Mouse (Mus musculus): Measurements from ENCODE around the gene Wdr70. TPM values are rescaled to one million over a fixed set of nuclear protein-coding genes. Genes with fewer than 3 reads are reported as not detected.

The Wdr70 gene
- polyA plus RNA-seq, 1 experiment from 2014 or later = 54.9 TPM

- Histone ChIP-seq H3K9ac (no peak overlapping the region), H3K9me3 (no peaks in the 10 kb centered on the region), H3K4me1 (no peaks in the 10 kb centered on the region), H3K4me3 (no peak overlapping the region), H3K36me3 (peaks cover 3% of the 10 kb centered on the region; the same call in 1 of the 2 replicates), H3K4me2 (no peak overlapping the region), H3K27me3 (no peaks in the 10 kb centered on the region), H3K27ac (no peak overlapping the region)
- no peak for ATAC-seq (ENCODE audit: insufficient number of reproducible peaks, low FRiP score, low TSS enrichment, low read depth)
- WGBS = 85% methylated on average over 14 of the region's 14 CpGs
Measured at GRCm38 (mm10) chr15:7922291-7923037, 176.5 kb downstream of the Wdr70 start.

GRCm38 (mm10) chr15:7921124-7921523 lies 177.9 kb downstream of the Wdr70 start:
- H3K4me3 ChIP-seq = no peak overlapping the region
- H3K27me3 ChIP-seq = no peaks in the 10 kb centered on the region
- H3K4me1 ChIP-seq = no peaks in the 10 kb centered on the region
- ATAC-seq (ENCODE audit: insufficient number of reproducible peaks, low FRiP score, low TSS enrichment, low read depth) = no peak
- no peak overlapping the region for H3K4me2 ChIP-seq
- peaks cover 3% of the 10 kb centered on the region; the same call in 1 of the 2 replicates for H3K36me3 ChIP-seq
- H3K27ac ChIP-seq = no peak overlapping the region
- no peak overlapping the region for H3K9ac ChIP-seq
- 87% methylated on average over 6 of the region's 6 CpGs for WGBS
- H3K9me3 ChIP-seq = no peaks in the 10 kb centered on the region

- Histone ChIP-seq H3K36me3 (0 out of 2 replicates have a peak, but pooled peaks cover 5% of the 10 kb centered on the region), H3K27ac (no peak overlapping the region), H3K9me3 (no peaks in the 10 kb centered on the region), H3K27me3 (no peaks in the 10 kb centered on the region), H3K4me2 (no peak overlapping the region), H3K4me3 (no peak overlapping the region), H3K9ac (no peak overlapping the region), H3K4me1 (no peaks in the 10 kb centered on the region)
- WGBS = 74% methylated on average over 5 of the region's 5 CpGs
- ATAC-seq (ENCODE audit: insufficient number of reproducible peaks, low FRiP score, low TSS enrichment, low read depth) = no peak
Measured at GRCm38 (mm10) chr15:7906491-7907035, 192.4 kb downstream of the Wdr70 start.

GRCm38 (mm10) chr15:7899286-7899685 lies 199.7 kb downstream of the Wdr70 start:
- no peaks in the 10 kb centered on the region for H3K36me3 ChIP-seq
- no peak overlapping the region for H3K4me2 ChIP-seq
- H3K9ac ChIP-seq = no peak overlapping the region
- no peaks in the 10 kb centered on the region; the same call in 1 of the 2 replicates for H3K4me1 ChIP-seq
- H3K27ac ChIP-seq = no peak overlapping the region
- H3K4me3 ChIP-seq = no peak overlapping the region
- ATAC-seq (ENCODE audit: insufficient number of reproducible peaks, low FRiP score, low TSS enrichment, low read depth) = no peak
- H3K9me3 ChIP-seq = no peaks in the 10 kb centered on the region
- H3K27me3 ChIP-seq = no peaks in the 10 kb centered on the region
- 94% methylated on average over 6 of the region's 6 CpGs for WGBS

- ATAC-seq (ENCODE audit: insufficient number of reproducible peaks, low FRiP score, low TSS enrichment, low read depth) = no peak
- no peak overlapping the region for H3K27ac ChIP-seq
- H3K4me2 ChIP-seq = no peak overlapping the region
- no peak overlapping the region for H3K9ac ChIP-seq
- 50% methylated on average over 9 of the region's 9 CpGs for WGBS
- H3K4me3 ChIP-seq = no peak overlapping the region
- no peaks in the 10 kb centered on the region for H3K9me3 ChIP-seq
- H3K4me1 ChIP-seq = peaks cover 6% of the 10 kb centered on the region; the same call in 1 of the 2 replicates
- H3K27me3 ChIP-seq = no peaks in the 10 kb centered on the region
- no peaks in the 10 kb centered on the region for H3K36me3 ChIP-seq
Measured at GRCm38 (mm10) chr15:7891547-7892282, 207.3 kb downstream of the Wdr70 start.

GRCm38 (mm10) chr15:7890286-7890685 lies 208.7 kb downstream of the Wdr70 start:
- H3K4me3 ChIP-seq = no peak overlapping the region
- H3K27me3 ChIP-seq = no peaks in the 10 kb centered on the region
- no peak overlapping the region for H3K4me2 ChIP-seq
- 79% methylated on average over 5 of the region's 5 CpGs for WGBS
- no peaks in the 10 kb centered on the region for H3K9me3 ChIP-seq
- no peaks in the 10 kb centered on the region for H3K36me3 ChIP-seq
- H3K9ac ChIP-seq = no peak overlapping the region
- no peak overlapping the region for H3K27ac ChIP-seq
- ATAC-seq (ENCODE audit: insufficient number of reproducible peaks, low FRiP score, low TSS enrichment, low read depth) = no peak
- peaks cover 6% of the 10 kb centered on the region; the same call in 1 of the 2 replicates for H3K4me1 ChIP-seq

- Histone ChIP-seq H3K27me3 (no peaks in the 10 kb centered on the region), H3K4me3 (no peak overlapping the region), H3K9me3 (no peaks in the 10 kb centered on the region), H3K36me3 (0 out of 2 replicates have a peak, but pooled peaks cover under 1% of the 10 kb centered on the region), H3K9ac (no peak overlapping the region), H3K27ac (no peak overlapping the region), H3K4me1 (peaks cover 6% of the 10 kb centered on the region; the same call in 1 of the 2 replicates), H3K4me2 (no peak overlapping the region)
- no peak for ATAC-seq (ENCODE audit: insufficient number of reproducible peaks, low FRiP score, low TSS enrichment, low read depth)
- WGBS = 83% methylated on average over 5 of the region's 5 CpGs
Measured at GRCm38 (mm10) chr15:7889362-7889674, 209.7 kb downstream of the Wdr70 start.

GRCm38 (mm10) chr15:7888617-7889361 lies 210.2 kb downstream of the Wdr70 start:
- no peaks in the 10 kb centered on the region for H3K27me3 ChIP-seq
- 0 out of 2 replicates have a peak, but pooled peaks cover 5% of the 10 kb centered on the region for H3K36me3 ChIP-seq
- H3K27ac ChIP-seq = no peak overlapping the region
- H3K9ac ChIP-seq = no peak overlapping the region
- 82% methylated on average over 8 of the region's 8 CpGs for WGBS
- H3K4me3 ChIP-seq = no peak overlapping the region
- no peak for ATAC-seq (ENCODE audit: insufficient number of reproducible peaks, low FRiP score, low TSS enrichment, low read depth)
- H3K4me1 ChIP-seq = peaks cover 6% of the 10 kb centered on the region; the same call in 1 of the 2 replicates
- H3K9me3 ChIP-seq = no peaks in the 10 kb centered on the region
- no peak overlapping the region for H3K4me2 ChIP-seq

GRCm38 (mm10) chr15:7886591-7886990 lies 212.4 kb downstream of the Wdr70 start:
- no peaks in the 10 kb centered on the region for H3K27me3 ChIP-seq
- H3K4me2 ChIP-seq = no peak overlapping the region
- H3K4me1 ChIP-seq = peaks cover 6% of the 10 kb centered on the region; the same call in 1 of the 2 replicates
- no peak overlapping the region for H3K27ac ChIP-seq
- WGBS = 84% methylated on average over 8 of the region's 8 CpGs
- 0 out of 2 replicates have a peak, but pooled peaks cover 11% of the 10 kb centered on the region for H3K36me3 ChIP-seq
- no peak overlapping the region for H3K9ac ChIP-seq
- H3K9me3 ChIP-seq = no peaks in the 10 kb centered on the region
- no peak overlapping the region for H3K4me3 ChIP-seq
- ATAC-seq (ENCODE audit: insufficient number of reproducible peaks, low FRiP score, low TSS enrichment, low read depth) = no peak

GRCm38 (mm10) chr15:7885106-7885505 lies 213.9 kb downstream of the Wdr70 start:
- H3K27ac ChIP-seq = no peak overlapping the region
- 0 out of 2 replicates have a peak, but pooled peaks cover 13% of the 10 kb centered on the region for H3K36me3 ChIP-seq
- ATAC-seq (ENCODE audit: insufficient number of reproducible peaks, low FRiP score, low TSS enrichment, low read depth) = no peak
- WGBS = 63% methylated on average over 10 of the region's 10 CpGs
- H3K4me2 ChIP-seq = no peak overlapping the region
- no peaks in the 10 kb centered on the region for H3K9me3 ChIP-seq
- H3K9ac ChIP-seq = no peak overlapping the region
- no peaks in the 10 kb centered on the region for H3K4me1 ChIP-seq
- H3K4me3 ChIP-seq = no peak overlapping the region
- H3K27me3 ChIP-seq = no peaks in the 10 kb centered on the region

- no peaks in the 10 kb centered on the region for H3K27me3 ChIP-seq
Measured at GRCm38 (mm10) chr15:7884181-7884580, 214.8 kb downstream of the Wdr70 start.

More at GRCm38 (mm10) chr15:7884181-7884580, 214.8 kb downstream of the Wdr70 start:
- H3K9me3 ChIP-seq = no peaks in the 10 kb centered on the region
- no peak overlapping the region for H3K4me3 ChIP-seq
- H3K27ac ChIP-seq = no peak overlapping the region
- H3K36me3 ChIP-seq = 0 out of 2 replicates have a peak, but pooled peaks cover 13% of the 10 kb centered on the region
- no peak overlapping the region for H3K4me2 ChIP-seq
- ATAC-seq (ENCODE audit: insufficient number of reproducible peaks, low FRiP score, low TSS enrichment, low read depth) = no peak
- WGBS = 94% methylated on average over 11 of the region's 11 CpGs
- H3K9ac ChIP-seq = no peak overlapping the region
- H3K4me1 ChIP-seq = no peaks in the 10 kb centered on the region

All from limb, embryonic 15.5 days (tissue).